Mouse (Mus musculus) midbrain, embryonic 11.5 days (tissue): Measurements from ENCODE around the gene 5330417C22Rik. TPM values are rescaled to one million over a fixed set of nuclear protein-coding genes. Genes with fewer than 3 reads are reported as not detected.

ENCODE experiments used
- ATAC-seq: fragments of 200-750 bp; cut with Nextera tagmentation; 2 replicates; pipeline ENCODE4 v1.8.0; 2017; ENCODE audit warnings: moderate TSS enrichment, moderate library complexity; ENCODE audit not compliant: low FRiP score
- DNase-seq: peaks from one replicate; pipeline ENCODE4 v3.0.0; 2015; ENCODE audit warnings: low spot score; ENCODE audit errors: missing footprints
- H3K27ac ChIP-seq: fragments of 300-500 bp; sonication (generic); 2 replicates; pipeline ENCODE4 v1.5.1; 2014; ENCODE audit warnings: low read depth, low read length
- H3K27me3 ChIP-seq: fragments of 300-500 bp; sonication (generic); 2 replicates; pipeline ENCODE4 v1.6.1; 2014; ENCODE audit warnings: mild to moderate bottlenecking, low read length, moderate library complexity, mixed read lengths; ENCODE audit not compliant: control insufficient read depth, insufficient read depth
- H3K36me3 ChIP-seq: fragments of 300-500 bp; sonication (generic); 2 replicates; pipeline ENCODE4 v1.6.1; 2014; ENCODE audit warnings: mild to moderate bottlenecking, low read length, moderate library complexity, mixed read lengths; ENCODE audit not compliant: control insufficient read depth, insufficient read depth
- H3K4me1 ChIP-seq: fragments of 300-500 bp; sonication (generic); 2 replicates; pipeline ENCODE4 v1.6.1; 2014; ENCODE audit warnings: low read length; ENCODE audit not compliant: control insufficient read depth, insufficient read depth
- H3K4me2 ChIP-seq: fragments of 300-500 bp; sonication (generic); 2 replicates; pipeline ENCODE4 v1.6.1; 2014; ENCODE audit warnings: mild to moderate bottlenecking, moderate library complexity
- H3K4me3 ChIP-seq: fragments of 300-500 bp; sonication (generic); 2 replicates; pipeline ENCODE4 v1.5.1; 2014; ENCODE audit warnings: low read depth, low read length
- H3K9ac ChIP-seq: fragments of 300-500 bp; sonication (generic); 2 replicates; pipeline ENCODE4 v1.6.1; 2014; ENCODE audit warnings: low read length
- H3K9me3 ChIP-seq: fragments of 300-500 bp; sonication (generic); 2 replicates; pipeline ENCODE4 v1.6.1; 2016; ENCODE audit warnings: low read length; ENCODE audit not compliant: control insufficient read depth
- WGBS: fragments of 180-500 bp; shearing (Covaris S2); extraction: QIAGEN DNeasy Blood & Tissue Kit; methylation state at CpG from one replicate; pipeline ENCODE4 v1.1.7; 2014; 5-methylcytosine and 5-hydroxymethylcytosine counted together
- polyA plus RNA-seq: library from polyadenylated mRNA; unstranded; fragments of >200 nt; fragmentation: Nextera tagmentation; extraction: Ambion mirVana; gene quantifications from 2 replicates; pipeline ENCODE4 v1.2.1, GENCODE M21; 2014

5330417C22Rik gene
- polyA plus RNA-seq, 1 experiment from 2014 or later: 2.7 TPM

GRCm38 (mm10) chr3:108484749-108485148 lies 51.6 kb downstream of the 5330417C22Rik start:
- no peak overlapping the region for H3K27ac ChIP-seq
- H3K36me3 ChIP-seq: no peaks in the 10 kb centered on the region
- ATAC-seq (no peak), DNase-seq (no peak)
- H3K27me3 ChIP-seq: no peaks in the 10 kb centered on the region
- H3K4me1 ChIP-seq: no peaks in the 10 kb centered on the region
- H3K9me3 ChIP-seq: no peaks in the 10 kb centered on the region
- no peak overlapping the region for H3K4me3 ChIP-seq
- no peak overlapping the region for H3K9ac ChIP-seq
- 92% methylated on average over 4 of the region's 4 CpGs for WGBS
- no peak overlapping the region for H3K4me2 ChIP-seq

GRCm38 (mm10) chr3:108478800-108479199 lies 57.5 kb downstream of the 5330417C22Rik start:
- Histone ChIP-seq H3K4me1 (no peaks in the 10 kb centered on the region), H3K9me3 (no peaks in the 10 kb centered on the region), H3K4me3 (no peak overlapping the region), H3K9ac (no peak overlapping the region), H3K27me3 (no peaks in the 10 kb centered on the region), H3K27ac (no peak overlapping the region; the same call in 1 of the 2 replicates), H3K4me2 (no peak overlapping the region), H3K36me3 (no peaks in the 10 kb centered on the region)
- 92% methylated on average over 4 of the region's 4 CpGs for WGBS
- DNase-seq (no peak), ATAC-seq (no peak)

GRCm38 (mm10) chr3:108476761-108477619 lies 59.3 kb downstream of the 5330417C22Rik start:
- ATAC-seq (no peak), DNase-seq (no peak)
- Histone ChIP-seq H3K4me1 (no peaks in the 10 kb centered on the region), H3K4me2 (no peak overlapping the region), H3K27ac (no peak overlapping the region), H3K36me3 (no peaks in the 10 kb centered on the region), H3K4me3 (no peak overlapping the region), H3K27me3 (no peaks in the 10 kb centered on the region), H3K9me3 (no peaks in the 10 kb centered on the region), H3K9ac (no peak overlapping the region)
- WGBS: 69% methylated on average over 14 of the region's 14 CpGs

GRCm38 (mm10) chr3:108475496-108475895 lies 60.8 kb downstream of the 5330417C22Rik start:
- no peak overlapping the region for H3K4me3 ChIP-seq

GRCm38 (mm10) chr3:108474969-108475368 lies 61.4 kb downstream of the 5330417C22Rik start:
- no peak overlapping the region for H3K27ac ChIP-seq
- WGBS: 94% methylated on average over 7 of the region's 7 CpGs
- no peak for DNase-seq
- H3K27me3 ChIP-seq: no peaks in the 10 kb centered on the region
- no peak overlapping the region for H3K9ac ChIP-seq
- no peaks in the 10 kb centered on the region for H3K36me3 ChIP-seq
- no peak for ATAC-seq
- H3K4me2 ChIP-seq: no peak overlapping the region
- no peaks in the 10 kb centered on the region for H3K9me3 ChIP-seq
- no peaks in the 10 kb centered on the region for H3K4me1 ChIP-seq
- no peak overlapping the region for H3K4me3 ChIP-seq

More at GRCm38 (mm10) chr3:108475496-108475895, 60.8 kb downstream of the 5330417C22Rik start:
- H3K27me3 ChIP-seq: no peaks in the 10 kb centered on the region
- no peak for DNase-seq
- no peak for ATAC-seq
- H3K9ac ChIP-seq: no peak overlapping the region
- H3K4me2 ChIP-seq: no peak overlapping the region
- H3K36me3 ChIP-seq: no peaks in the 10 kb centered on the region
- no peaks in the 10 kb centered on the region for H3K9me3 ChIP-seq
- no peak overlapping the region for H3K27ac ChIP-seq
- H3K4me1 ChIP-seq: no peaks in the 10 kb centered on the region
- 88% methylated on average over 5 of the region's 5 CpGs for WGBS

GRCm38 (mm10) chr3:108467760-108468159 lies 68.6 kb downstream of the 5330417C22Rik start:
- WGBS: 85% methylated on average over 8 of the region's 8 CpGs
- no peak for ATAC-seq
- no peak overlapping the region for H3K27ac ChIP-seq
- no peak overlapping the region for H3K9ac ChIP-seq
- H3K36me3 ChIP-seq: no peaks in the 10 kb centered on the region
- no peaks in the 10 kb centered on the region for H3K9me3 ChIP-seq
- DNase-seq: no peak
- H3K4me2 ChIP-seq: no peak overlapping the region
- H3K4me3 ChIP-seq: no peak overlapping the region
- no peaks in the 10 kb centered on the region for H3K27me3 ChIP-seq
- no peaks in the 10 kb centered on the region for H3K4me1 ChIP-seq

GRCm38 (mm10) chr3:108466425-108466824 lies 69.9 kb downstream of the 5330417C22Rik start:
- Histone ChIP-seq H3K4me1 (no peaks in the 10 kb centered on the region), H3K9me3 (no peaks in the 10 kb centered on the region), H3K4me2 (no peak overlapping the region), H3K27ac (no peak overlapping the region), H3K4me3 (no peak overlapping the region), H3K9ac (no peak overlapping the region), H3K36me3 (no peaks in the 10 kb centered on the region), H3K27me3 (no peaks in the 10 kb centered on the region)
- 88% methylated on average over 6 of the region's 6 CpGs for WGBS
- ATAC-seq (no peak), DNase-seq (no peak)

- no peak for ATAC-seq
Measured at GRCm38 (mm10) chr3:108458866-108459265, 77.5 kb downstream of the 5330417C22Rik start.

GRCm38 (mm10) chr3:108458380-108458779 lies 78.0 kb downstream of the 5330417C22Rik start:
- WGBS: 58% methylated on average over 14 of the region's 14 CpGs
- no peaks in the 10 kb centered on the region for H3K36me3 ChIP-seq
- H3K27me3 ChIP-seq: no peaks in the 10 kb centered on the region
- no peak overlapping the region for H3K9ac ChIP-seq
- no peak overlapping the region for H3K4me2 ChIP-seq
- no peak overlapping the region for H3K4me3 ChIP-seq
- no peak overlapping the region for H3K27ac ChIP-seq
- ATAC-seq: no peak
- H3K4me1 ChIP-seq: no peaks in the 10 kb centered on the region
- DNase-seq: no peak
- no peaks in the 10 kb centered on the region for H3K9me3 ChIP-seq

More at GRCm38 (mm10) chr3:108458866-108459265, 77.5 kb downstream of the 5330417C22Rik start:
- H3K36me3 ChIP-seq: no peaks in the 10 kb centered on the region
- H3K9ac ChIP-seq: no peak overlapping the region
- no peak overlapping the region for H3K27ac ChIP-seq
- no peaks in the 10 kb centered on the region for H3K4me1 ChIP-seq
- DNase-seq: no peak
- 55% methylated on average over 10 of the region's 10 CpGs for WGBS
- no peak overlapping the region for H3K4me3 ChIP-seq
- H3K27me3 ChIP-seq: no peaks in the 10 kb centered on the region
- H3K9me3 ChIP-seq: no peaks in the 10 kb centered on the region
- H3K4me2 ChIP-seq: no peak overlapping the region
